Mouse (Mus musculus) testis, adult 2 months (tissue): ENCODE measurements at regions not wholly inside any gene's neighbourhood (a gene's known extent, or its start where the extent isn't known, plus 50 kb on each side); places are given as distances from the start of the nearest gene placed in this dataset.
A peak's percentile ranks its signal among the peaks of the same experiment; 100 is the strongest.

Source experiments
- H3K27ac ChIP-seq: fragments of 200-500 bp; 2 replicates; pipeline ENCODE4 v1.5.1; 2012; ENCODE audit warnings: low read depth, low read length; ENCODE audit not compliant: control insufficient read depth, insufficient read depth
- H3K27me3 ChIP-seq: fragments of 200-500 bp; 2 replicates; pipeline ENCODE4 v1.6.1; 2012; ENCODE audit warnings: mild to moderate bottlenecking, low read length, moderate library complexity; ENCODE audit not compliant: control insufficient read depth, insufficient read depth
- H3K36me3 ChIP-seq: fragments of 200-500 bp; 2 replicates; pipeline ENCODE4 v1.6.1; 2012; ENCODE audit warnings: mild to moderate bottlenecking, low read length; ENCODE audit not compliant: control insufficient read depth, insufficient read depth
- H3K4me1 ChIP-seq: fragments of 200-500 bp; 2 replicates; pipeline ENCODE4 v1.6.1; 2012; ENCODE audit warnings: low read length; ENCODE audit not compliant: control insufficient read depth, insufficient read depth
- H3K4me3 ChIP-seq: fragments of 200-500 bp; 2 replicates; pipeline ENCODE4 v1.5.1; 2012; ENCODE audit warnings: low read depth, mild to moderate bottlenecking, low read length, moderate library complexity, mixed read lengths; ENCODE audit not compliant: control insufficient read depth
- CTCF ChIP-seq: fragments of 200-500 bp; IDR thresholded peaks from 2 replicates; pipeline ENCODE4 v1.5.1; 2012; ENCODE audit warnings: low read depth, mild to moderate bottlenecking, inconsistent platforms, low read length, moderate library complexity; ENCODE audit not compliant: control insufficient read depth, insufficient read depth, insufficient replicate concordance
- POLR2A ChIP-seq: fragments of 200-500 bp; IDR thresholded peaks from 2 replicates; pipeline ENCODE4 v1.6.1; 2012; ENCODE audit warnings: low read depth, mild to moderate bottlenecking, inconsistent platforms, low read length, moderate library complexity; ENCODE audit not compliant: control insufficient read depth

DNA sequence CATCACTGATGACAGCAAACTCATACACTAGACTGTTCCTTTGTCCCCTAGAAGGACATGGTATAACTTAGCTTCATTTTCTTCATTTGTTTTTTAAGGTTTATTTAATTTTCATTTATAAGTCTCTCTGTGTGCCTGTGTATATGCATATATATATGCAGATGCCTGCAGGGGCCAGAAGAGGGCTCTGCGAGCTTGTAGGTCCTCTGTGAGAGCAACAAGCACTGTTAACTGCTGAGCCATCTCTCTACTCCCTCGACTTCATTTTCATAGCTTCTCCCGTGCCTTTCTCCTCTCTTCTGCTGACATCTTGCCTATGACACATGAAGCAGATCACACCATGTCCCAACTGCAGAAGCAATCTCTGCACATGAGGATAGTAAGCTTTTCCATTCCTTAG, 72.9 kb upstream of the Foxn3 start:
- TF ChIP-seq POLR2A, result no peak
- no peak for TF ChIP-seq CTCF
- no peak overlapping the region for H3K4me3 ChIP-seq
- H3K27me3 ChIP-seq, result no peaks in the 10 kb centered on the region; the same call in 1 of the 2 replicates
- no peak overlapping the region for H3K27ac ChIP-seq
- H3K36me3 ChIP-seq, result no peaks in the 10 kb centered on the region
- peaks cover 10% of the 10 kb centered on the region for H3K4me1 ChIP-seq

- Histone ChIP-seq H3K27ac (no peak overlapping the region), H3K4me3 (no peak overlapping the region), H3K4me1 (peaks cover 7% of the 10 kb centered on the region), H3K27me3 (no peaks in the 10 kb centered on the region; the same call in 1 of the 2 replicates), H3K36me3 (no peaks in the 10 kb centered on the region)
- TF ChIP-seq CTCF, result no peak
- no peak for TF ChIP-seq POLR2A
These were observed 72.0 kb upstream of the Foxn3 start for GRCm38 (mm10) chr12:99635361-99635760.

GRCm38 (mm10) chr12:99634726-99635125, 71.3 kb upstream of the Foxn3 start:
- Histone ChIP-seq H3K27me3 (no peaks in the 10 kb centered on the region), H3K27ac (no peak overlapping the region), H3K4me3 (no peak overlapping the region), H3K36me3 (no peaks in the 10 kb centered on the region), H3K4me1 (peaks cover 3% of the 10 kb centered on the region)
- no peak for TF ChIP-seq POLR2A
- TF ChIP-seq CTCF, result no peak

DNA sequence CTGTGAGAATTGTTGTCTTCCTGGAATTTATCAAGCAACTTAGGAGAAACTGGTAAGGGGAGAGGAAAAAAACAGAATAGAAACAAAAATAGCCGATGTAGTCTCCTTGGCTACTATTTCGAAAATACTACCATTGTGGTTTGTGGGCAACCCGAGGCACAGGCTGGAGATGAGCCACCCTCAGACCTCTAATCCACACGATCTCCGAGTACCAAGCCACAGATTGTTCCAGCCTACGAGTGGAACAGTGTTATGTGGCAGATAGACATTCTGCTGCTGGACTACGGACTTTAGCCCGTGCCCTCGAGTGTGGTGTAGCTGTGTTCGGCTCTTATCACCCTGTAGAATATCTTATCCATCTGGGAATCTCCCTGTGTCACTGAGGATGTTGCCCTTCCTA, 70.3 kb upstream of the Foxn3 start:
- Histone ChIP-seq H3K27me3 (no peaks in the 10 kb centered on the region), H3K4me3 (no peak overlapping the region), H3K27ac (no peak overlapping the region), H3K4me1 (peaks cover 2% of the 10 kb centered on the region), H3K36me3 (no peaks in the 10 kb centered on the region)
- TF ChIP-seq POLR2A (no peak), CTCF (no peak)

GRCm38 (mm10) chr12:99632988-99633387, 69.6 kb upstream of the Foxn3 start:
- Histone ChIP-seq H3K27ac (no peak overlapping the region), H3K4me3 (no peak overlapping the region), H3K4me1 (peaks cover 2% of the 10 kb centered on the region), H3K27me3 (no peaks in the 10 kb centered on the region), H3K36me3 (no peaks in the 10 kb centered on the region)
- no peak for TF ChIP-seq CTCF
- no peak for TF ChIP-seq POLR2A

DNA sequence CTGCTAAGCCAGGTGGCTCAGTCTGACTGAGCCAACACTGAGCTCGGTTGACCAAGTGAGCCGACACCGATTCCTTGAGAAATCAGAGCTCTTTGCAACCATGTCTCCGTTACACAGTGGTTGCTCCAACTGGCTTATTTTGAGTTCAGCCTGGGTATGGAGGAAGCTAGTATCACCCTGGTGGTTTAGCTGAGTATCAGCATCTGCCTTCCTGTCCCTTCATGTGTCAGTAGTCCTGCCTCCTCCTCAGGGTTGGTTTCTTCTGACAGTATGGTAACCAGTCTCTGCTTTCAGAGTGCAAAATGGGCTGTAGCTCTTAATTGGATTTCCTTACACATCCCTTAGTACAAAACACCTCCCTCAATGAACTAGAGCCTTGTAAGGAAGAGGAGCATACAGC, 66.2 kb upstream of the Foxn3 start:
- no peak for TF ChIP-seq CTCF
- TF ChIP-seq POLR2A, result no peak
- Histone ChIP-seq H3K27me3 (no peaks in the 10 kb centered on the region), H3K4me1 (peaks cover 2% of the 10 kb centered on the region), H3K4me3 (no peak overlapping the region), H3K27ac (no peak overlapping the region), H3K36me3 (no peaks in the 10 kb centered on the region)

DNA sequence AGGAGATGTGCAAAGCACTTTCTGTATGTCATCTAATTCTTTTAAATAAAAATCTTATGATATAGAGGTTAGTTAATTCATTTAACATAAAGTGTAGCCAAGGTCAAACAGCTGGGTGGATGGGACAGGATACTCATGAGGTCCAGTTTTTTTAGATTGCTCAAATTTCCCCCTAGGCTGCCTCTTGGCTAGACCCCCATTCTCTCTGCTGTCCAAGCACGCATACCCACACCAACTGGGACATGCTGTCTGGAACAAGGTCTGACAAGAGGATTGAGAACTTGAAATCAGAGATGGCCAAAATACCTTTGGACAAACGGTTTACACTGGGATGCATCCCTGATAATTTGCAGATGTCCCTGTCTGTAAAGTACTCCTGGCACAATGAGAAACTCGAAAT, 65.0 kb upstream of the Foxn3 start:
- Histone ChIP-seq H3K27ac (no peak overlapping the region), H3K27me3 (no peaks in the 10 kb centered on the region), H3K36me3 (no peaks in the 10 kb centered on the region), H3K4me3 (peak overlapping the region; percentile 87), H3K4me1 (peaks cover 2% of the 10 kb centered on the region)
- no peak for TF ChIP-seq POLR2A

DNA sequence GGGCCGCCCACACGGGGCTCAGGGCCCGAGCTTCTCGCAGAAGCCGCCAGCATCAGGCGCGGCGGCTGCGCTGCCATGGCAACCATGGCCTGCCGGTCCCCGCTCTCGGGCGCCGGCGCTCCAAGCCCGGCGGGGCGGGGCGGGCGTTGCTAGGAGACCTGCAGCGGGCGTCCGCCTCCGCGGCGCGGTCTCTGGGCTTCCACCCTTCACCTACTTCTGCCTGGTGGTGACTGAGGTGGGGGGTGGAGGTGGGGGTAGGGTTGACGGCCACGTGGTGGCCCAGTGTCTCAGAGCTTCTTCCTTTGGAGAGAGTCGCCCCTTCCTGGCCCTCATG, 64.5 kb upstream of the Foxn3 start:
- Histone ChIP-seq H3K27ac (peak overlapping the region; percentile 76), H3K36me3 (no peaks in the 10 kb centered on the region), H3K4me3 (peak overlapping the region; percentile 87), H3K4me1 (peaks cover 2% of the 10 kb centered on the region), H3K27me3 (no peaks in the 10 kb centered on the region)
- TF ChIP-seq POLR2A (peak; percentile 72), CTCF (no peak)
